Mouse (Mus musculus) neural tube, embryonic 14.5 days (tissue): ENCODE results near the gene Sap18b. TPM values are rescaled to one million over a fixed set of nuclear protein-coding genes. Genes with fewer than 3 reads are reported as not detected.

Source experiments
- polyA plus RNA-seq: library from polyadenylated mRNA; unstranded; fragments of >200 nt; fragmentation: Nextera tagmentation; extraction: Ambion mirVana; gene quantifications from 2 replicates; pipeline ENCODE4 v1.2.1, GENCODE M21; 2014

The Sap18b gene
- polyA plus RNA-seq, 1 experiment from 2014 or later: 244 TPM

Other genes starting within 250 kb of the Sap18b start
- not detected in 2 replicates for gene Prss54, start 249.0 kb upstream of the Sap18b start, polyA plus RNA-seq
- gene Gins3, start 191.9 kb upstream of the Sap18b start, polyA plus RNA-seq: 6.6 and 7.2 TPM in 2 replicates
- 431 and 486 TPM in 2 replicates for gene Ndrg4, start 148.4 kb upstream of the Sap18b start, polyA plus RNA-seq
- gene Setd6, start 109.5 kb upstream of the Sap18b start, polyA plus RNA-seq: 30.7 and 31.9 TPM in 2 replicates
- 62.8 and 76.8 TPM in 2 replicates for gene Cnot1, start 17.9 kb upstream of the Sap18b start, polyA plus RNA-seq
- 23.2 and 25.5 TPM in 2 replicates for gene Slc38a7, start 28.2 kb downstream of the Sap18b start, polyA plus RNA-seq
- 90.2 and 104 TPM in 2 replicates for gene Got2, start 63.2 kb downstream of the Sap18b start, polyA plus RNA-seq